Comparison of ENCODE assay signal across 21 mouse cellular contexts in the genomic region with DNA sequence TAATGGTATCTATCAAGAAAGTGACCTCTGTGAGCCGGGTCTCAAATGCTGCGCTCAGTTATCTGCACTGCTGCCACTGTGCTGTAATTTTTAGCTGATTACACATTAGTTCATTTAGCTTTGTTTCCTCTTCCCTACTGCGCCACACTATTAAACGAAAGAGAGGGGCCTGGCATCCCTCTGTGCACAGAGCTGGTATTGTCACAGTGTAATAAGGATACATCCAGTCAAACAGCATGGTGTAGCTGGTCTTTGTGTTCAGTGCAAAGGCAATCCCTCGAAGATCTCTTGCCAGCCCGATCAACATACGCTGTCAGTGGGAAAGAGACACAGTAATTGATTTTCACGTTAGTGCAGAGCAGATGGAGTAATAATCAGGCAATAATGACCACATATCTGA. TPM values are rescaled to one million over a fixed set of nuclear protein-coding genes. Genes with fewer than 3 reads are reported as not detected.
DNase-seq lines count a peak whose midpoint lies in the region; ATAC-seq and TF ChIP-seq lines count a peak whose summit lies in the region.
"Had no signal": no experiment of that assay in that cellular context is flagged by ENCODE, and none has a peak within 500 bp of the region (broad histone marks: within the 10 kb centered on the region; RNA-seq: fewer than 3 reads in every experiment).

No protein-coding gene starts in this region.

- no peak for ATAC-seq in midbrain, postnatal 0 days (ENCODE audit: low FRiP score)

- no peaks in the 10 kb centered on the region for H3K36me3 ChIP-seq in heart, embryonic 10.5 days
- no peaks in the 10 kb centered on the region for H3K36me3 ChIP-seq in midbrain, postnatal 0 days (ENCODE audit: insufficient read depth, low read length)
- H3K36me3 ChIP-seq: heart, embryonic 12.5 days; limb, embryonic 12.5 days; liver, embryonic 15.5 days had no signal

- no peaks in the 10 kb centered on the region for H3K27me3 ChIP-seq in heart, embryonic 10.5 days (ENCODE audit: insufficient read depth, poor library complexity, severe bottlenecking)
- no peaks in the 10 kb centered on the region for H3K27me3 ChIP-seq in midbrain, postnatal 0 days (ENCODE audit: insufficient read depth, low read length)
- H3K27me3 ChIP-seq: heart, embryonic 12.5 days; limb, embryonic 12.5 days; liver, embryonic 15.5 days; megakaryocyte, embryonic 14.5 days had no signal

- no peak overlapping the region for H3K9ac ChIP-seq in midbrain, postnatal 0 days (replicated peaks; ENCODE audit: low read length, poor library complexity, severe bottlenecking)
- H3K9ac ChIP-seq: heart, embryonic 12.5 days; limb, embryonic 12.5 days; liver, embryonic 15.5 days had no signal

- H3K4me2 ChIP-seq in midbrain, postnatal 0 days (ENCODE audit: low read depth, low read length, poor library complexity, severe bottlenecking), result no peak overlapping the region
- H3K4me2 ChIP-seq: heart, embryonic 12.5 days; limb, embryonic 12.5 days; liver, embryonic 15.5 days had no signal

- no peak overlapping the region for H3K27ac ChIP-seq in heart, embryonic 10.5 days
- H3K27ac ChIP-seq in midbrain, postnatal 0 days (ENCODE audit: low read depth, low read length), result no peak overlapping the region
- H3K27ac ChIP-seq: left cerebral cortex, adult 2 months; limb, embryonic 12.5 days; liver, embryonic 15.5 days had no signal

- no peak for TF ChIP-seq CTCF in brain, embryonic 14.5 days (IDR thresholded peaks at IDR 0.05; ENCODE audit: borderline replicate concordance, extremely low read depth, insufficient read depth, insufficient read length)
- TF ChIP-seq CTCF in midbrain, postnatal 0 days (IDR thresholded peaks at IDR 0.05), result no peak

- H3K4me1 ChIP-seq in heart, embryonic 10.5 days, result no peaks in the 10 kb centered on the region
- no peaks in the 10 kb centered on the region for H3K4me1 ChIP-seq in midbrain, postnatal 0 days (ENCODE audit: insufficient read depth, low read length)
- H3K4me1 ChIP-seq: heart, embryonic 12.5 days; liver, embryonic 15.5 days; megakaryocyte, embryonic 14.5 days had no signal

- no peak overlapping the region for H3K4me3 ChIP-seq in heart, embryonic 10.5 days
- H3K4me3 ChIP-seq in midbrain, postnatal 0 days (ENCODE audit: low read depth, low read length), result no peak overlapping the region
- H3K4me3 ChIP-seq: heart, embryonic 12.5 days; left cerebral cortex, adult 2 months; limb, embryonic 12.5 days; liver, embryonic 15.5 days; megakaryocyte, embryonic 14.5 days had no signal

- H3K9me3 ChIP-seq in heart, embryonic 10.5 days, result no peaks in the 10 kb centered on the region
- no peaks in the 10 kb centered on the region for H3K9me3 ChIP-seq in midbrain, postnatal 0 days (ENCODE audit: low read length)
- H3K9me3 ChIP-seq: heart, embryonic 12.5 days; limb, embryonic 12.5 days; liver, embryonic 15.5 days; megakaryocyte, embryonic 14.5 days had no signal

- TF ChIP-seq POLR2A in brain, embryonic 14.5 days (IDR thresholded peaks at IDR 0.05; ENCODE audit: borderline replicate concordance, extremely low read depth, insufficient read depth, insufficient read length, poor library complexity, severe bottlenecking), result no peak

- 84% methylated on average over 8 of the region's 8 CpGs for WGBS in heart, embryonic 10.5 days
- WGBS in midbrain, postnatal 0 days, result 44% methylated on average over 8 of the region's 8 CpGs

- peak; percentile 74 for DNase-seq in heart, adult 11 months
- no peak for DNase-seq in heart, embryonic 10.5 days (ENCODE audit: low spot score)
- DNase-seq in brain, embryonic 14.5 days (ENCODE audit: low read depth), result peak; percentile 80
- DNase-seq in cerebellum, postnatal 36 days, result peak; percentile 3 to 19
- peak; percentile 59 for DNase-seq in midbrain, postnatal 0 days (ENCODE audit: low spot score)
- DNase-seq in liver, result no peak
- DNase-seq in adrenal gland, adult 18-20 months (ENCODE audit: low spot score in 2 of 2), result no peak
- DNase-seq: adrenal gland, adult 2 months; gastrocnemius, postnatal 25 days; heart, postnatal 36 days; kidney, adult 11 months; kidney, postnatal 36 days; lung, postnatal 10 days; thymus, adult 2 months had no signal

RNA-seq across cellular contexts. Expression of a gene that starts 20.6 kb away (rescaled TPM):
- polyA plus RNA-seq in heart, embryonic 10.5 days (2016; fragmentation: Nextera tagmentation; extraction: Ambion mirVana), result 0.14 TPM in 1 of 2 replicates, not detected in the other
- polyA plus RNA-seq in brain, embryonic 14.5 days (2012; rRNA removed), result 0.30 and 0.72 TPM in 2 replicates
- total RNA-seq in midbrain, postnatal 0 days (2014; rRNA removed), result 0.88 TPM in 1 of 2 replicates, not detected in the other
- not detected in 2 replicates for polyA plus RNA-seq in midbrain, postnatal 0 days (2015; fragmentation: Nextera tagmentation; extraction: Ambion mirVana)
- total RNA-seq in adrenal gland, adult 18-20 months (2021), result not detected
- total RNA-seq: gastrocnemius, postnatal 25 days; heart, postnatal 36 days had no signal
- polyA plus RNA-seq: adrenal gland, adult 2 months; embryonic facial prominence, embryonic 14.5 days; heart, embryonic 12.5 days; liver, embryonic 15.5 days; stomach, embryonic 14.5 days; thymus, adult 2 months had no signal

Comparison
In these comparisons a context has a peak if more than half of its experiments do, and no peak if none do; other contexts are left out.
1. DNase-seq: peak in heart, adult 11 months (single experiment), brain, embryonic 14.5 days (single experiment), cerebellum, postnatal 36 days (2 of 2) and midbrain, postnatal 0 days (single experiment); none in heart, embryonic 10.5 days (single experiment), liver (single experiment) and adrenal gland, adult 18-20 months (0 of 2).